Mouse (Mus musculus) T-cell, adult 66 days (primary cell): ENCODE measurements around the gene Kdm7a. TPM values are rescaled to one million over a fixed set of nuclear protein-coding genes. Genes with fewer than 3 reads are reported as not detected.

ENCODE experiments used
- total RNA-seq, 2 experiments: library from RNA; stranded (reverse); gene quantifications; 3 replicates in 1 of 2; 4 replicates in 1 of 2; pipeline ENCODE4 v1.2.4; 2023

Gene Kdm7a
- 10 to 100 TPM; 71.8 to 72.9 TPM for total RNA-seq

DNA sequence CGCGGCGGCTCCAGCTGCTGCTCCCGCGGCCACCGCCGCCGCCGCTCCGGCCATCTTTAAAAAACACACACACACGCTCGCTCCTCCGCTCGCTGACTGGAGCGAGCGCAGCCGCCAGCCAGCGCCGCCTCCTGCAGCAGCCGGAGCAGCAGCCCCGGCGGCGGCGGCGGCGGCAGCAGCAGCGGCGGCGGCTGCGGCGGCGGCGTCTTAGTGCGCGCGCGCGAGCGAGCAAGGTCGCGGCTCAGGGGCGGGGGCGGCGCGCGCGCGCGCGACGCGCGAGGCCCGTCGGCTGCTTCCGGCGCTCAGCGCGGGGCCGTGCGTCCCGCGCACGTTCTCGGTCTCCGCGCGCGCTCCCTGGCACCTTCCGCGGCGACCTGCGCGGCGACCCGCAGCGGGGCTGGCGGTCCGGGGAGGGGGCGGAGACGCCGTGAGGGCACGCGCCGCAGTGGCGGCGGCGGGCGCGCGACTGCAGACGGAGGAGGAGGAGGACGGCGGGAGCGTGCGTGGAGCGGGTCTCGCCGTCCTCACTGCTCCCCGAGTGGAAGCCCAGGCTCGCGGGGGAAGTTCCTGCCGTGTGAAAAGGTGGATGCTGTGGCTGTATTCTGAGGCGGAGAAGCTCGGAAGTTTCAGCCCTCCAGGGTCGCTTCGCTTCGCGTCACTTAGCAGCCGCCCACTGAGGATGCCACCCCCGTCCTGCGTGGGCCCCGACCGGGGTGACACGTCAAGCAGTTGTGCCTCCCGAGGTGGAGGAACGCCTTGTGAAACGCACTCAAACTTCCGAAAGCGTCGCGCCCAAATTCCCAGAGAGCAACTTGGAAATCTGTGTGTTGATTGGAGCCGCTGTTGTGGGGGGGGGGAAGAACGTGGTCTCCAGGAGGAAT is at the start of gene Kdm7a:
Gene Kdm7a (minus strand): TSS at position 209 of the 881 bp plus-strand sequence.

DNA sequence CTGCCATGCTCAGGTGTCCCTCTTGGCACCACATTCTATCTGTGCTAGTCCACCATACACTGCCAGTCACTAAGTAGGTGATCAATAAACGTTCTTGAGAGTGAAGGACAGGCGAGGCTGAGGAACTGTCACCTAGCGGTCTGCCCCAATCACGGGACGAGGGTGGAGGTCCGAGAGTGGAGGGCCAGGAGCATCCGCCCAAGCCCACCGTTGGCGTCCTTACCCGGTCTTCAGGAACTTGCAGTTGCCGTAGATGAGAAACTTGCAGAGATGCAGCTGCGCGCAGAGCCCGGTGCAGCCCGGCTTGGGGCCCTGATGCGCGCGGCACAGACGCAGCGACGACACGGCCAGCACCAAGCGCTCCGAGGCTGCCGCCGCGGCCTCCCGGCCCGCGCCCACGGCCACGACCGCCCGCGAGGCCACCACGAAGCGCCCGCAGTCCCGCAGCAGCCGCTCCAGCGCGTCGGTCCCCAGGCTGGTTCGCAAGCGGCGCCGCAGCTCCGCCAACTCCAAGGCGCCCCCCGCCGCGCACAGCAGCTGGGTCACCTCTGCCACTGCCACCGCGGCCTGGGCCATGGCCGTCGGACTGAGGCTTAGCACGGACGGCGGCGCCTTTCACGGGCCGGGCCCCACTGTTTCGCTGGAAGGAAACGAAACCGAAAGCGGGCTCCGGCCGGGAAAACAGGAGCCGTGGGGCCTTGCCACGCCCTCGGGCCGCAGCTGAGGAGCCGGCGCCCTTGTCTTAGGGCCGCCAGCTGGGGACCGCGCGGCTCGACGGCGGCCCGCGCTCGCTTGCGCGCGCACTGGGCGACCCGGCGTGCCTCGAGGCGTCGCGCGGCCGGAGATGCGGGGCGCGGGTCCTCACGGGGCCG is 88.8 kb downstream of the Kdm7a start, which contains the start of gene Parp12:
Gene Parp12 (minus strand): TSS at position 766 of the 872 bp plus-strand sequence.

Other genes starting within 250 kb of the Kdm7a start
- 1 to 10 TPM; 3.9 to 7.2 TPM for gene Parp12, start 88.4 kb downstream of the Kdm7a start, total RNA-seq
- 10 to 100 TPM; 77.8 to 94.0 TPM for gene Slc37a3, start 170.9 kb upstream of the Kdm7a start, total RNA-seq
- gene Rab19, start 174.4 kb upstream of the Kdm7a start, total RNA-seq = 1 to 10 TPM; 8.3 to 10.0 TPM
- 100 to 1,000 TPM in 1 of 2 experiments, 10 to 100 TPM in 1; 92.6 to 114 TPM for gene Mkrn1, start 213.7 kb upstream of the Kdm7a start, total RNA-seq